Mouse (Mus musculus): ENCODE data around the gene Scaf1. TPM values are rescaled to one million over a fixed set of nuclear protein-coding genes. Genes with fewer than 3 reads are reported as not detected.

Scaf1 gene
- polyA plus RNA-seq, 1 experiment from 2014 or later, result 24.5 TPM

- peaks cover 18% of the 10 kb centered on the region for H3K4me1 ChIP-seq (ENCODE audit: control insufficient read depth, insufficient read depth, low read length)
- peak; percentile 95 for ATAC-seq (ENCODE audit: insufficient read depth, low FRiP score)
- H3K27me3 ChIP-seq (ENCODE audit: control insufficient read depth, insufficient read depth, low read length), result no peaks in the 10 kb centered on the region
- H3K4me3 ChIP-seq (replicated peaks; ENCODE audit: low read length), result peak overlapping the region; percentile 47
- under 1% methylated on average over 36 of the region's 36 CpGs for WGBS
- peak overlapping the region; percentile 77 for H3K27ac ChIP-seq (ENCODE audit: low read length)
- H3K9me3 ChIP-seq (replicated peaks; ENCODE audit: control insufficient read depth, low read length), result no peaks in the 10 kb centered on the region
- H3K9ac ChIP-seq (ENCODE audit: low read length), result peak overlapping the region; percentile 73
- peak overlapping the region; percentile 84 for H3K4me2 ChIP-seq (ENCODE audit: low read depth, low read length)
- H3K36me3 ChIP-seq (ENCODE audit: control insufficient read depth, insufficient read depth, low read length), result no peaks in the 10 kb centered on the region
Observed at GRCm38 (mm10) chr7:44970231-44970691, 45.9 kb downstream of the Scaf1 start.

GRCm38 (mm10) chr7:44966638-44967037 lies 49.5 kb downstream of the Scaf1 start:
- H3K9me3 ChIP-seq (replicated peaks; ENCODE audit: control insufficient read depth, low read length), result no peaks in the 10 kb centered on the region
- no peak overlapping the region for H3K9ac ChIP-seq (ENCODE audit: low read length)
- H3K36me3 ChIP-seq (ENCODE audit: control insufficient read depth, insufficient read depth, low read length), result no peaks in the 10 kb centered on the region
- H3K27ac ChIP-seq (ENCODE audit: low read length), result no peak overlapping the region
- peaks cover 7% of the 10 kb centered on the region; the same call in 1 of the 2 replicates for H3K4me1 ChIP-seq (ENCODE audit: control insufficient read depth, insufficient read depth, low read length)
- no peak for ATAC-seq (ENCODE audit: insufficient read depth, low FRiP score)
- H3K27me3 ChIP-seq (ENCODE audit: control insufficient read depth, insufficient read depth, low read length), result no peaks in the 10 kb centered on the region
- no peak overlapping the region for H3K4me2 ChIP-seq (ENCODE audit: low read depth, low read length)
- H3K4me3 ChIP-seq (replicated peaks; ENCODE audit: low read length), result no peak overlapping the region
- WGBS, result 63% methylated on average over 15 of the region's 15 CpGs

DNA sequence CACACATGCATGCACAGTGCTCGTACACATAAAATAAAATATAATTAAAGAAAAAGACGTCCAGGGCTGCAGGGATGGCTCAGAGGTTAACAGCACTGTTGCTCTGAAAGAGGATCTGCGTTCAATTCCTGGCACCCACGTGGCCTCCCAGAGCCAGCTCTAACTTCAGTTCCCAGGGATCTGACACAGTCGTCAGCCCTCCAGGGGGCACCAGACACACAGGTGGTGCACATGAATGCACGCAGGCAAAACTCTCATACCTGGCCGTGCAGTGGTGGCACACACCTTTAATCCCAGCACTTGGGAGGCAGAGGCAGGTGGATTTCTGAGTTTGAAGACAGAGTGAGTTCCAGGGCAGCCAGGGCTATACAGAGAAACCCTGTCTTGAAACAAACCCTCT lies 50.2 kb downstream of the Scaf1 start:
- Histone ChIP-seq H3K4me2 (ENCODE audit: low read depth, low read length) (no peak overlapping the region), H3K9ac (ENCODE audit: low read length) (no peak overlapping the region), H3K36me3 (ENCODE audit: control insufficient read depth, insufficient read depth, low read length) (peaks cover 2% of the 10 kb centered on the region; the same call in 1 of the 2 replicates), H3K4me1 (ENCODE audit: control insufficient read depth, insufficient read depth, low read length) (0 out of 2 replicates have a peak, but pooled peaks cover 2% of the 10 kb centered on the region), H3K27ac (ENCODE audit: low read length) (no peak overlapping the region), H3K9me3 (replicated peaks; ENCODE audit: control insufficient read depth, low read length) (no peaks in the 10 kb centered on the region), H3K27me3 (ENCODE audit: control insufficient read depth, insufficient read depth, low read length) (no peaks in the 10 kb centered on the region), H3K4me3 (replicated peaks; ENCODE audit: low read length) (no peak overlapping the region)
- ATAC-seq (ENCODE audit: insufficient read depth, low FRiP score), result no peak
- WGBS, result 73% methylated on average over 7 of the region's 7 CpGs

DNA sequence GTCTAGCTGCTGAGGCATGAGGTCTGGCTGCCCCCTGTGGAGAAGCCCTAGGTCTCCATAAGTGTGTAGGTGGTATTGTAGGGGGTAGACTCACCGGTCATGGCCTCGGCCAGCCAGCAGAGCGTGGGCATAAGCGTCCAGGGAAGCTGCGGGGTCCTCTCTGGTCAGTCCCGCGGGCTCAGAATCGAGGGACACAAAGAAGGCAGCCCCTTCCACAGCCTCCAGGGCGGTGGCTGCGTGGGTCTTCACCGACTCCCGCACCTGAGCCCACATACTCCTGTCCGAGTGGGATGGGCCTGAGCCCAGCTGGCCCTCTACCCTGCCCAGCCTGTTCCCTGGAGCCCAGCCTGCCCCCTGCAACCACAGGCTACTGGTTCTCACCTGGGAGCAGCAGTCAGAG lies 51.2 kb downstream of the Scaf1 start:
- no peaks in the 10 kb centered on the region for H3K4me1 ChIP-seq (ENCODE audit: control insufficient read depth, insufficient read depth, low read length)
- H3K27ac ChIP-seq (ENCODE audit: low read length), result no peak overlapping the region
- no peaks in the 10 kb centered on the region for H3K9me3 ChIP-seq (replicated peaks; ENCODE audit: control insufficient read depth, low read length)
- H3K4me3 ChIP-seq (replicated peaks; ENCODE audit: low read length), result no peak overlapping the region
- no peaks in the 10 kb centered on the region for H3K27me3 ChIP-seq (ENCODE audit: control insufficient read depth, insufficient read depth, low read length)
- no peak overlapping the region for H3K9ac ChIP-seq (ENCODE audit: low read length)
- peaks cover 3% of the 10 kb centered on the region; the same call in 1 of the 2 replicates for H3K36me3 ChIP-seq (ENCODE audit: control insufficient read depth, insufficient read depth, low read length)
- H3K4me2 ChIP-seq (ENCODE audit: low read depth, low read length), result no peak overlapping the region
- no peak for ATAC-seq (ENCODE audit: insufficient read depth, low FRiP score)
- 94% methylated on average over 13 of the region's 13 CpGs for WGBS

DNA sequence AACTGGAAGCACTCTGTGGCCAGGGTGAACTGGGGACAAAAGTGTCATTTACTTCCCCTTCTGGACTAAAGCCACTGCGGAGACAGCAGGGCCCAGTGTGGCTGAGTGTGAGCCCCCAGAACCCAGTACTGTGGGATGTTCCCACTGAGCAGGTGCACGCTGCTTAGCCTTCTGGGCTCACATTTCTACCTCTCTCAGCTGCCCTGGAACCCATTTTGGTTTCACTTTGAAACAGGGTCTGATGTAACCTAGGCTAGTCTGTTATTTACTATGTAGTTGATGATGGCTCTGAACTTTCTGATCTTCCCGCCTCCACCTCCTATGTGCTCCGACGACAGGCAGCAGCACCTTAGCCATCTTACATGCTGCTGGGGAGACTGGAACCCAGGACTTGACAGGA lies 53.3 kb downstream of the Scaf1 start:
- no peak for ATAC-seq (ENCODE audit: insufficient read depth, low FRiP score)
- Histone ChIP-seq H3K27ac (ENCODE audit: low read length) (no peak overlapping the region), H3K9me3 (replicated peaks; ENCODE audit: control insufficient read depth, low read length) (no peaks in the 10 kb centered on the region), H3K36me3 (ENCODE audit: control insufficient read depth, insufficient read depth, low read length) (peaks cover 3% of the 10 kb centered on the region; the same call in 1 of the 2 replicates), H3K4me3 (replicated peaks; ENCODE audit: low read length) (no peak overlapping the region), H3K27me3 (ENCODE audit: control insufficient read depth, insufficient read depth, low read length) (no peaks in the 10 kb centered on the region), H3K4me2 (ENCODE audit: low read depth, low read length) (no peak overlapping the region), H3K9ac (ENCODE audit: low read length) (no peak overlapping the region), H3K4me1 (ENCODE audit: control insufficient read depth, insufficient read depth, low read length) (no peaks in the 10 kb centered on the region)
- 89% methylated on average over 5 of the region's 5 CpGs for WGBS

GRCm38 (mm10) chr7:44962337-44962736 lies 53.8 kb downstream of the Scaf1 start:
- no peak overlapping the region for H3K9ac ChIP-seq (ENCODE audit: low read length)
- H3K4me3 ChIP-seq (replicated peaks; ENCODE audit: low read length), result no peak overlapping the region
- no peaks in the 10 kb centered on the region for H3K27me3 ChIP-seq (ENCODE audit: control insufficient read depth, insufficient read depth, low read length)
- ATAC-seq (ENCODE audit: insufficient read depth, low FRiP score), result no peak
- no peak overlapping the region for H3K27ac ChIP-seq (ENCODE audit: low read length)
- peaks cover 3% of the 10 kb centered on the region; the same call in 1 of the 2 replicates for H3K36me3 ChIP-seq (ENCODE audit: control insufficient read depth, insufficient read depth, low read length)
- H3K4me2 ChIP-seq (ENCODE audit: low read depth, low read length), result no peak overlapping the region
- WGBS, result 54% methylated on average over 8 of the region's 8 CpGs
- no peaks in the 10 kb centered on the region for H3K4me1 ChIP-seq (ENCODE audit: control insufficient read depth, insufficient read depth, low read length)
- H3K9me3 ChIP-seq (replicated peaks; ENCODE audit: control insufficient read depth, low read length), result no peaks in the 10 kb centered on the region

DNA sequence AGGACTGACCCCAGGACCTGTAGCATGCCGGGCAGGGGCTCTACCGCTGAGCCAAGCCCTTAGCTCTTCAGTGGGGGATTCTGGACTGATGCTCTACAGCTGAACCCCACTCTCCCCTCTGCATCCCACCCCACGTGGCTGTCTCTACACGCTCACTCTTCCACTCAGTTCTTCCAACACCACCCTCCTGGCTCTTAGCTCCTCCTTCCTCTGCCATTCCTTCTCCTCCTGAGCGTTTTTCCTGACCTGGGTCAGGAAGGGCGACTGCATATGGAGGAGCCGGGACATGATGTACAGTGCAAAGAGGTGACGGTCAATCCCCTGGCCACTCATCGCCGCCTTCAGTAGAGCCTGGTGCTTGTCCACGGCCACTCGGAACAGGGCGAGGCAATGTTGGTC lies 55.7 kb downstream of the Scaf1 start:
- 85% methylated on average over 13 of the region's 13 CpGs for WGBS
- Histone ChIP-seq H3K9ac (ENCODE audit: low read length) (no peak overlapping the region), H3K9me3 (replicated peaks; ENCODE audit: control insufficient read depth, low read length) (no peaks in the 10 kb centered on the region), H3K4me2 (ENCODE audit: low read depth, low read length) (no peak overlapping the region), H3K27ac (ENCODE audit: low read length) (no peak overlapping the region), H3K4me3 (replicated peaks; ENCODE audit: low read length) (no peak overlapping the region), H3K36me3 (ENCODE audit: control insufficient read depth, insufficient read depth, low read length) (peaks cover 3% of the 10 kb centered on the region; the same call in 1 of the 2 replicates), H3K4me1 (ENCODE audit: control insufficient read depth, insufficient read depth, low read length) (no peaks in the 10 kb centered on the region), H3K27me3 (ENCODE audit: control insufficient read depth, insufficient read depth, low read length) (no peaks in the 10 kb centered on the region)
- no peak for ATAC-seq (ENCODE audit: insufficient read depth, low FRiP score)

DNA sequence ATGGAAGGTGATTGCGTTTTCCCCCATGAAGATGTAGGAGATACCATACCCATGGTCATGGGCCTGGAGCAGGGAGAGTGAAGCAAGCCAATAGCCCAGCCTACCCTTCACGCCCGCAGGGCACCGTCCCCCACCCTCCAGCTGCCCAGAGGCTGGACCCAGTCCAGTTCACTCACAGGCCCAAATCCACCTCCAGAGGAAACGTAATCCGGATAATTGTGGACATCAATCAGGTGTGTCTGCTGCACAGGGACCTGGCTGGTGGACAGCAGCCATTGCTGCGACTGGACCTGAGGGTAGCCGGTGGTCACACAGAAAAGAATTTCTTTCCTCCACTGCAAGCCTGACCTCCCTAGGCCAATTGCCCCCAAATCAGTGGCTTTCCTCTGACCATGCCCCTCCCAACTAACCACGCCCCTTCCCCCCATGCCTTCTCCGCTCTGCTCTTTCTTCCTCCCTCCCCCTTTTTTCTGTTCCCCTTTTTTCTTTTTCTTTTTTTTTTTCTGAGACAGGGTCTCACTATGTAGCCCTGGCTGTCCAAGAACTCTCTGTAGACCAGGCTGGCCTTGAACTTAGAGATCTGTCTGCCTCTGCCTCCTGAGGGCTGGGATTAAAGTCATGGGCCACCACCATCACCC lies 56.2 kb downstream of the Scaf1 start:
- Histone ChIP-seq H3K4me3 (replicated peaks; ENCODE audit: low read length) (no peak overlapping the region), H3K27me3 (ENCODE audit: control insufficient read depth, insufficient read depth, low read length) (no peaks in the 10 kb centered on the region), H3K9me3 (replicated peaks; ENCODE audit: control insufficient read depth, low read length) (no peaks in the 10 kb centered on the region), H3K4me1 (ENCODE audit: control insufficient read depth, insufficient read depth, low read length) (no peaks in the 10 kb centered on the region), H3K27ac (ENCODE audit: low read length) (no peak overlapping the region), H3K4me2 (ENCODE audit: low read depth, low read length) (no peak overlapping the region), H3K36me3 (ENCODE audit: control insufficient read depth, insufficient read depth, low read length) (peaks cover 3% of the 10 kb centered on the region; the same call in 1 of the 2 replicates), H3K9ac (ENCODE audit: low read length) (no peak overlapping the region)
- ATAC-seq (ENCODE audit: insufficient read depth, low FRiP score), result no peak
- 74% methylated on average over 10 of the region's 10 CpGs for WGBS

DNA sequence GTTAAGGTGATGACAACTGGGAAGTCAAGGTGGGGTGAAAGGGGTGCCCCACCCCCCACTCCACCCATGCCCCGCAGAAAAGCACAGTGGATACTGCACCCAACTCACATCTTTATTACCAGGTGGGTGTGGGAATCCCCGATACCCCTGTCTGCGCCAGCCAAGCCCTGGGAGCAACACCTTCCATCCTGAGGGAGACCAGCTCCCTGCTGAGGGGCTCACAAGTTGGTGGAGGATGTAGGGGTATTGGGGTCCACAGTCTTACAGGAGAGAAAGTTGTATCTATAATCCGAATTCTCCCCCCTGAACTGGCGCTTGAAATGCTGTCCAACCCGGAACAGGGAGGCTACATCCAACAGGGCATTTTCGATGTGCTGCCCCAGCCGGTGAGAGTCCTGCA lies 56.9 kb downstream of the Scaf1 start:
- Histone ChIP-seq H3K36me3 (ENCODE audit: control insufficient read depth, insufficient read depth, low read length) (peaks cover 3% of the 10 kb centered on the region; the same call in 1 of the 2 replicates), H3K4me3 (replicated peaks; ENCODE audit: low read length) (no peak overlapping the region), H3K27me3 (ENCODE audit: control insufficient read depth, insufficient read depth, low read length) (no peaks in the 10 kb centered on the region), H3K4me1 (ENCODE audit: control insufficient read depth, insufficient read depth, low read length) (no peaks in the 10 kb centered on the region), H3K9ac (ENCODE audit: low read length) (no peak overlapping the region), H3K27ac (ENCODE audit: low read length) (no peak overlapping the region), H3K9me3 (replicated peaks; ENCODE audit: control insufficient read depth, low read length) (no peaks in the 10 kb centered on the region), H3K4me2 (ENCODE audit: low read depth, low read length) (no peak overlapping the region)
- ATAC-seq (ENCODE audit: insufficient read depth, low FRiP score), result no peak
- WGBS, result 78% methylated on average over 8 of the region's 8 CpGs

All from stomach, embryonic 16.5 days (tissue).